Mouse (Mus musculus) left cerebral cortex, postnatal 10 days (tissue): ENCODE data around the gene Cecr2. TPM values are rescaled to one million over a fixed set of nuclear protein-coding genes. Genes with fewer than 3 reads are reported as not detected.
A peak's percentile ranks its signal among the peaks of the same experiment; 100 is the strongest.
"Not testable (repeated sequence)": the region's sequence is repeated elsewhere in the genome, so short reads cannot be mapped to it uniquely, and the experiment has no call there.

Experiments
- DNase-seq, 2 experiments: peaks; one replicate each; pipeline ENCODE4 v3.0.0; 2021 to 2022; ENCODE audit warnings: low spot score in 2 of 2, mixed read lengths in 1 of 2; ENCODE audit errors: extremely low spot score in 1 of 2
- intact Hi-C: fragments of 180-260 bp; cut with DNase I; formaldehyde crosslinking; loops from one replicate; pipeline ENCODE4 v1.15.1; 2025
- total RNA-seq, 2 experiments: library from RNA; stranded (reverse); gene quantifications; 2 replicates each; pipeline ENCODE4 v1.2.3; 2021

The Cecr2 gene
- total RNA-seq: 1 to 10 TPM; 2.2 to 2.9 TPM

DNA sequence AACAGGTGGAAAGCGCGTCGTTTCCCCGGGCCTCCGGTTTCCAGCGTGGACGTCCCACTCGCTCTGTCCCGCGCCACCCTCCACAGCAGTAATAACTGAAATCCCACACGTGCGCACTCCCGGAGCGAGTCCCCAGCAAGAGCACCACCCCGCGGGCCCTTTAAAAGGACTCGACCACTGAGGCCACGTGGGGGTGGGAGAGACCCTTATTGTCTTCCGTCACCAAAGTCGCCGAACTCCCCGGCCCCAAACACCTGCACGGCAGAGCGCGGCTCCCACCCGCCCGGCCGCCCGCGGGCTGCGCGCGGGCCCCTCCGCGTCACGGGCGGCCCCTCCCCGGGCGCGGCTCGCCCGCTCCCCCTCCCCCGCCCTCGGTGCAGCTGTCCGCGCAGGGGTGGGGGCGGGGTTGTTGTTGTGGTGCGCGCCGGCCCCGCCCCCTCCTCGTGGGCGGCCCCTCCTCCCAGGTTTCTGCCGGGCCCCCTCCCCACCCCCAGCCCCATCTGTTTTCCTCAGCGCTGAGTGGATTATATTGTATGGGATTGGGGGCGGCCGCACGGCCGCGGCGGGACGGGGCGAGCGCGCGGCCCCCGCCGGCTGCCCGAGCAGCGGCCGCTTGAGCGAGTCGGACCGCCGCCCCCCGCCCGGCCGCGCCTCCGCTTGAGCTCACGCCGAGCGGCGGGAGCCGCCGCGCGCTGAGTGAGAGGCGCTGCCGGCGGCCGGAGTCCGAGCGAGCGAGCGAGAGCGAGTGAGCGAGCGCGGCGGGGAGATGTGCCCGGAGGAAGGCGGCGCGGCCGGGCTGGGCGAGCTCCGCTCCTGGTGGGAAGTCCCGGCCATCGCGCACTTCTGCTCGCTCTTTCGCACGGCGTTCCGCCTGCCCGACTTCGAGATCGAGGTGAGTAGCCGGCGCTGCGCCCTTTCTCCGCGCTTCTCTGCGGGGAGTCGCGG lies at the start of gene Cecr2:
TSS of gene Cecr2 (plus strand) at position 554 of the 945 bp plus-strand sequence.
- peak; percentile 31 to 86 for DNase-seq
- intact Hi-C loops: loop anchor here (5.0 kb wide), 1 partner anchor 129 kb away; no protein-coding TSS in a partner anchor

DNA sequence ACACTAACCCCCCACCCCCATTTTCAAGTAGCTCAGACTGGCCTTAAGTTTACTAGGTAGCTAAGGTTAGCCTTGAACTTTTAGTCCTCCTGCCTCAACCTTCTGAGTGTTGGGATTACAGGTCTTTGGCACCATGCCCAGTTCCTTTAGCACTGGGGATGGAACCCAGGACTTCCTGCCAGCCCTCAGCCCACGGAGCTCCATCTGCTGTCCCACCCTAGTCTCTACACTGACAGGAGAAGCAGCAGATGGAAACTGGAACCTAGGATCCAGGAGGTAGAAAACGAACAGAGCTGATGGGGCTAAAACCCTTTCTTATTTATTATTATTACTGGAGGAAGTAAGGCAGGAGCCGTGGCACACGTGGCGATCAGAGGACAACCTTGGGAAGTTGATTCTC lies 48.6 kb upstream of the Cecr2 start:
- intact Hi-C loops: no loop called here

DNA sequence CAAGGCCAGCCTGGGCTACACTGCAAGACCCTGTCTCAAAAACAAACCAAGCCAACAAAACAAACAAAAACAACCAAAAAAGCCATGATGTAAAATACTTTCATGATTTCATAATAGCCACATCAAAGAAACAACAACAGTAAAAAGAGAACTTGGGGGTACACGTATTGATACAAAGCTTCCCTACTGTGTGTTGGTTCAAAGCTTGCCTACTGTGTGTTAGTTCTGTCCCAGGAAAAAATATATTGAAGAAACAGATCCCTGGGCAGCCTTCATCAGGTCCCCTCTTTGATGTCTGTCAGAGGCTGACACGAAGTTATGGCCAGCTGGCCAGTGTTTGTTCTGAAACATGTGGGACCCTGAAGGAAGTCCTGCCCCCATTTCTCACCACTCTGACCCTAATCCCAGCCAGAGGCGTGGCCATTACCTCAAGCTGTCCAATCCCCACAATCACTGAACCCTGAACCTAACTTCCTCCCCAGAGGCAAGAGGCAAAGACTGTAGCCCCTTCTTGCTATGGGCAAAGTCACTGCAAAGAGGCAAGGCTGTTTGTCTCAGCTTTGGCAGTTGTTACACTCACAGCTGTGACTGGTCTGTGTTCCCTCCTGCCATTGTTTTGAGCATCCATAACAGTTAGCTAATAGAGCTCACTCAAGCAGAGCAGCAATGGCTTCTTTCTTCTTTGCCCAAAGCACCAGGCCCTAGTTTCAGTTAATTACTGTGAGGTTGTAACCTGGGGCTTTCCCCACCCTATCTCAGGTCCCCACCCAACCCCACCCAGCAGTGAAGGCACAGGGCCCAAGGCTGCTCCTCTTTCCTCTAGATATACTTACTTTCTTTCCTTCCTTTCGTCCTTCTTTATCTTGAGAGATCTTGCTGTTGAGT lies 47.4 kb upstream of the Cecr2 start:
- DNase-seq: no peak
- intact Hi-C loops: no loop called here

More for the DNA sequence above, 48.6 kb upstream of the Cecr2 start:
- DNase-seq: peak in 1 of 2 experiments; percentile 23

DNA sequence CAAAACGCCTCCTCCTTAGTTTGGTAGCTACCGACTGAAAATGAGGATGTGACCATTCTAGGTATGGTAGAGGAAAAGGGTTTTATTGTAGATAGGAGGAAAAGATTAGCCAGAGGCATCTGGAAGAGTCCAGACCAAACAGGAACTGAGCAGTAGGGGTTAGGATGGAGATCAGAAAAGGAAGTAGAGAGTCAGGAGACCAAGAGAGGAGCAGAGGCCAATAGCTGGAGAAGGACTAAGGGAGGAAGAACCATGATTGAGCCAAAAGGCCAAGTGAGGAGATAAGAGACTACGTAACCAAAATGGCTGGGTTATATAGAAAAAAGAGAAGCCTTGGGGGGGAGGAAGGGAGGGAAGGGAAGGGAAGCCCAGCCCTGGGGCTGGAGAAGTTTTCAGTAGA lies 46.0 kb upstream of the Cecr2 start:
- intact Hi-C loops: no loop called here
- DNase-seq: no peak

- no peak for DNase-seq
- intact Hi-C loops: no loop called here
Observed at GRCm38 (mm10) chr6:120625081-120625480, 41.1 kb upstream of the Cecr2 start.

- no peak for DNase-seq
- intact Hi-C loops: no loop called here
Observed at GRCm38 (mm10) chr6:120627096-120627495, 39.1 kb upstream of the Cecr2 start.

DNA sequence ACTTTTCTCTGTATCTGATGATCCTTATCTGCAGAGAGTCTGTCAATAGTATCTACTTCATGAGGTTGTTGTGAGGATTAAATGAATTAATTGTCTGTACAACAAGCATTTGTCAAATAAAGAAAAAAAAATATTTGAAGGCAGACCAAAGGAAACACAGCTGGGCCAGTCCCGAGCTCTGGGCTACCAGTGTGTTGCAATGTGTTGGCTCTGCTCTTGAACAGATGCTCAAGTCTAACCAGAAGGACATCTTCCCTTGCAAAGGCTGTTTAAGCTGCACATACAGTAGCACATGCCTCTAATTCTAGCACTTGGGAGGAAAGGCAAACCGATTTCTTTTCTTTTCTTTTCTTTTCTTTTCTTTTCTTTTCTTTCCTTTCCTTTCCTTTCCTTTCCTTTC lies 37.2 kb upstream of the Cecr2 start:
- no peak for DNase-seq
- intact Hi-C loops: no loop called here

GRCm38 (mm10) chr6:120635391-120636028 lies 30.7 kb upstream of the Cecr2 start:
- intact Hi-C loops: no loop called here
- no peak for DNase-seq

DNA sequence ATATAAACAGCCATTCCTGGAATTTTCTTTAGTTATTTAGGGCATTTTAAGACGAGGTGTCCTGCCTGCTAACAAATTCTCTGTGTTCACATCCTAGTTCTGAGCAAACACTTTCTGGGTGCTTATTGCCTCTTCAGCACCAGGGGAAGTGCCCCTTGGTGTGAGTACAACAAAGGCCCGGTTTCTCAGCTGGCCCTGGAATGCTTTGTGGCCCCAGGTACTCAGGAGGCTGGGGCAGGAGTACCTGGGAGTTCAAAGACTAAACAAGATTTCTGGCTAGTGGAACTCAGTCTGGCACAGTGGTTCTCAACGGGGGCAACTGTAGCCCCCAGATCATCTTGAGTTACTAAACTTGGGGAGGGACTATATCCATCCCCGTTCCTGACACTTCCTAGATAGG lies 26.6 kb upstream of the Cecr2 start:
- intact Hi-C loops: no loop called here
- DNase-seq: no peak

DNA sequence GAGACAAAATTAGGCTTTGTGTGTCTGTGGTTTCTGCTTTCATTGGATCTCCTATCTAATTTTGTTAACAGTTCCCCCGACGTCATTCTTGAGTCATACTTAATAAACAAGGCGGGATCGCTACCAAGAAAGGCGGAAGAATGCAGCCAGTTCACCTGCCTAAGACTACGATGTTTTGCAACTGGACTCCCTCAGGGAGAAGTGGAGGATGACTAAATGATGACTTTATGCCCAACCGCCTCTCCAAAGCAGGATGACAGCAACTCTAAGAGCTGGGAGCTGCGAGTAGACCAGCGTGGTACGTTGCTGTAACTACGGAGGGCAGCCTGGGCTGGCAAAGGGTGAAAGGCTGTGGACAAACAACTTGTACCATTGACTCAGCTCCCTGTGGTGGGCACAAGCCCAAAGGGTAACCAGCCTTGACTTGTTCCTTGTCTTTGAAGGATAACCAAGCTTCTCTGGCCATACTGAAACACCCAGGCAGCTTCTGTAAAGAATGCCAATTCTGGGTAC lies 24.2 kb upstream of the Cecr2 start:
- intact Hi-C loops: no loop called here
- peak in 1 of 2 experiments; percentile 20 for DNase-seq

- DNase-seq: no peak
- intact Hi-C loops: no loop called here
Observed at GRCm38 (mm10) chr6:120643776-120644175, 22.4 kb upstream of the Cecr2 start.

- peak in 1 of 2 experiments; percentile 36 for DNase-seq
- intact Hi-C loops: no loop called here
Observed at GRCm38 (mm10) chr6:120644346-120645299, 21.5 kb upstream of the Cecr2 start.

- intact Hi-C loops: not testable (repeated sequence)
Observed at GRCm38 (mm10) chr6:120647246-120648028, 18.7 kb upstream of the Cecr2 start.

GRCm38 (mm10) chr6:120648205-120648604 lies 18.0 kb upstream of the Cecr2 start:
- DNase-seq: no peak
- intact Hi-C loops: no loop called here

More at GRCm38 (mm10) chr6:120647246-120648028, 18.7 kb upstream of the Cecr2 start:
- DNase-seq: not testable (repeated sequence)

GRCm38 (mm10) chr6:120652666-120653065 lies 13.5 kb upstream of the Cecr2 start:
- DNase-seq: no peak
- intact Hi-C loops: no loop called here

DNA sequence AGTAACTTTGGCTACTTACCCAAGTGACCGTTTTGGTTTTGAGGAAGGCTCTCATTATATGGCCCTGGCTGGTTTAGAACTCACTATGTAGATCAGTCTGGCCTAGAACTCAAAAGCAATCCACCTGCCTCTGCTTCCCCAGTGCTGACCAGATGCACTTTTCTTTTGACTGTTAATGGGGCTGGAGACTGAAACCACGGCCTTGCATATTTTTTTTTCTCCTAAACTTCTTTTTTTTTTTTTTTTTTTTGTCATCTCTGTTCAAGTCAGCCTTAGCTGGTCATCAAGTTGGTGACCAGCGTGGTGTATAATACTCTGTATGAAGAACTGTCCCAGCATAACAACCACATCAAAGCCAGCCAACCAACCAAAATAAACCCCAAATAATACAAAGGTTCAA lies 10.5 kb upstream of the Cecr2 start:
- DNase-seq: no peak
- intact Hi-C loops: no loop called here

- no peak for DNase-seq
Observed at GRCm38 (mm10) chr6:120658848-120659247, 7.3 kb upstream of the Cecr2 start.

More at GRCm38 (mm10) chr6:120658848-120659247, 7.3 kb upstream of the Cecr2 start:
- intact Hi-C loops: no loop called here
